Mouse (Mus musculus) bone marrow, adult 2 months (tissue): ENCODE results near the gene Smtnl2.

Experiments used
- CTCF ChIP-seq: fragments of 200-500 bp; IDR thresholded peaks from 2 replicates; pipeline ENCODE4 v1.5.1; 2011; ENCODE audit warnings: low read length, control low read depth; ENCODE audit not compliant: control insufficient read depth, insufficient read depth
- POLR2A ChIP-seq: fragments of 200-500 bp; IDR thresholded peaks from 2 replicates; pipeline ENCODE4 v1.6.1; 2011; ENCODE audit warnings: low read depth, mild to moderate bottlenecking, control low read depth, low read length, borderline replicate concordance; ENCODE audit not compliant: control insufficient read depth

DNA sequence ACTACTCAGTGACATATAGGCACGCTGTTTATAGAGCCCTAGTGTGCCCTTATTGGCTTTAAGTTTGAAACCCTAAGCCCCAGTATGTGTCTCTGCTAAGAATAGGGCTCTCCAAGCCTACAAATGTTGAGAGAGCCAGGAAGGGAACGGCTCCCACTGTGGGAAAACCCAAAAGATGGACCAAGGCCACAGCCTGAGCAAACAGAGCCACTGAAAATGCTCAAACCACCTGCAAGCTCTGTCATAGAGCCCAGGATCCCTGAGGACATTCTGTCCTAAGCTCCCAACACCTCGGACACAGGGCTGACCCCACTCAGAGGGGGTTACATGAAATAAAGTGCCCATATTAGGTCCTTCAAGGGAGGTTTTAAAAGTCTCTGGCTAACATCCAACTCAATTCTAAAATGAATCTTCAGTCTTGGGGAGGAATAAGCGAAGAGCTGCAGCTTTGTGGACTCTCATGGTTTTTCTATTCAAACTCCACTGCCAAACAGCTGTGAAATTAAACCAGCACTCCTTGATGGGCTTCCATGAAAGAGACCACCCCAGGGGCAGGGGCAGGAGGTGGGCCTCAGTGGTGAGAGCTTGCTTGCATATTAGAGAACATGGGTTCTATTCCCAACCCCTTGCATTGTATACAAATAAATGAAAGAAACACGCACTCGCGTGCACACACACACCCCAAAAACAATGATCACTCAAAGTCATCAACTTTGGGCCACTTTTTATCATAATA is 21.9 kb downstream of the Smtnl2 start:
- TF ChIP-seq POLR2A (no peak), CTCF (no peak)
